Mouse (Mus musculus) C2C12 (cell line): ENCODE data around the gene Akap13. TPM values are rescaled to one million over a fixed set of nuclear protein-coding genes. Genes with fewer than 3 reads are reported as not detected.

Source experiments
- H3K27me3 ChIP-seq: one replicate; pipeline ENCODE4 v1.6.1; 2011; ENCODE audit not compliant: control insufficient read depth, insufficient read depth, insufficient read length
- H3K36me3 ChIP-seq: one replicate; pipeline ENCODE4 v1.6.1; 2011; ENCODE audit not compliant: control insufficient read depth, insufficient read depth
- H3K4me3 ChIP-seq: one replicate; pipeline ENCODE4 v1.5.1; 2011; ENCODE audit warnings: mild to moderate bottlenecking, control low read depth; ENCODE audit not compliant: poor library complexity, insufficient read depth, severe bottlenecking
- H3K79me2 ChIP-seq: one replicate; pipeline ENCODE4 v1.6.1; 2011; ENCODE audit not compliant: control insufficient read depth, insufficient read depth
- H3K79me3 ChIP-seq: one replicate; pipeline ENCODE4 v1.6.1; 2011; ENCODE audit warnings: low read depth, control low read depth
- H3ac ChIP-seq: one replicate; pipeline ENCODE3; 2011; ENCODE audit warnings: low read depth; ENCODE audit not compliant: control insufficient read depth, insufficient read length
- CEBPB ChIP-seq: IDR thresholded peaks from one replicate; pipeline ENCODE4 v1.6.1; 2011; ENCODE audit warnings: low read depth, mild to moderate bottlenecking, control low read depth, moderate library complexity
- CTCF ChIP-seq: IDR thresholded peaks from one replicate; pipeline ENCODE4 v1.5.1; 2011; ENCODE audit not compliant: control insufficient read depth, insufficient read depth, insufficient read length
- FOSL1 ChIP-seq: IDR thresholded peaks from one replicate; pipeline ENCODE4 v1.8.0; 2011; ENCODE audit warnings: mild to moderate bottlenecking, low read length; ENCODE audit not compliant: poor library complexity, insufficient read depth, severe bottlenecking
- MAX ChIP-seq: IDR thresholded peaks from one replicate; pipeline ENCODE4 v1.6.1; 2011; ENCODE audit warnings: mild to moderate bottlenecking, control low read depth
- MYOD1 ChIP-seq: IDR thresholded peaks from one replicate; pipeline ENCODE4 v1.6.1; 2011; ENCODE audit warnings: low read depth; ENCODE audit not compliant: control insufficient read depth, insufficient read length
- MYOG ChIP-seq: IDR thresholded peaks from one replicate; pipeline ENCODE4 v1.6.1; 2011; ENCODE audit not compliant: control insufficient read depth, insufficient read length; ENCODE audit errors: extremely low read depth
- USF1 ChIP-seq: IDR thresholded peaks from one replicate; pipeline ENCODE4 v1.6.1; 2011; ENCODE audit warnings: low read depth, mild to moderate bottlenecking, control low read depth, moderate library complexity
- polyA plus RNA-seq: library from polyadenylated mRNA; unstranded; fragments of >200 nt; fragmentation: generic; extraction: Trizol; gene quantifications from one replicate; pipeline ENCODE4 v1.2.1, GENCODE M21; 2012; ENCODE audit warnings: missing spikeins

Gene Akap13
- polyA plus RNA-seq, 1 experiment, result 11.1 TPM

- no peak for TF ChIP-seq MYOG
- TF ChIP-seq MAX, result no peak
- no peak for TF ChIP-seq CEBPB
- TF ChIP-seq CTCF, result no peak
- no peak for TF ChIP-seq MYOD1
- no peak for TF ChIP-seq FOSL1
- no peak for TF ChIP-seq USF1
- H3K79me3 ChIP-seq, result no peaks in the 10 kb centered on the region
- H3K79me2 ChIP-seq, result no peaks in the 10 kb centered on the region
- no peaks in the 10 kb centered on the region for H3K27me3 ChIP-seq
- H3K4me3 ChIP-seq, result no peak overlapping the region
- no peaks in the 10 kb centered on the region for H3K36me3 ChIP-seq
- no peak overlapping the region for H3ac ChIP-seq
Observed at GRCm38 (mm10) chr7:75793091-75793490, 337.8 kb downstream of the Akap13 start.

DNA sequence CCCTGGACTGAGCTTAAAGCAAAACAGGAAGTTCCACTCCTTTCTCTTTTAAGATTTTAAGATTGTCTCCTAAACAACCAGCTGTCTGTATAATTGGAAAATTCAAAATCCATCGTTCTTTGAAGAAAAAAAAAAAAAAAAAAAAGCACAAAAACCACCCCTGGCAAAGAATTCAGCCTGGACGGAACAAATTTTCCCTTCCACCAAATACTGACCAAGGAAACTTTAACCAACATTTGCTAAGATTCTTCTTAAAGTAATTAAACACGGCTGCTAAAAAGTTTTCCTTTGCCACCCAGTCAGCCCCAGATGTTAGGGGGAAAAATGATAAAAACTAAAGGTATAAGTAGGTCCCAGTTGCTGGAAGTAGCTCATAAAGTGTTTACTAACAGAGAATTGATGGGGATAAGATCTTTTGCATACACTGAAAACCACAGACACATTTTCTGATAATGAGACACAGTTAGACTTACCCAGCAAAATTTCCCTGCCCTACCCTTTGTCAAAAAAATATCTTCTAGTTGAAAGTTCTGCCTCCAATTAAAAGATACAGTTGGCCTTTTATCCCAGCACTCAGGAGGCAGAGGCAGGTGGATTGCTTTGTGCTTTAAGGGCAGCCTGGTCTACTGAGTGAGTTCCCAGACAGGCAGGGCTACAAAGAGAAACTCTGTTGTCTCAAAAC lies 338.5 kb downstream of the Akap13 start:
- Histone ChIP-seq H3K27me3 (no peaks in the 10 kb centered on the region), H3K79me2 (no peaks in the 10 kb centered on the region), H3ac (no peak overlapping the region), H3K36me3 (no peaks in the 10 kb centered on the region), H3K79me3 (no peaks in the 10 kb centered on the region), H3K4me3 (no peak overlapping the region)
- TF ChIP-seq MAX (no peak), CTCF (no peak), MYOG (no peak), USF1 (no peak), MYOD1 (no peak), CEBPB (no peak), FOSL1 (no peak)

- Histone ChIP-seq H3K79me2 (no peaks in the 10 kb centered on the region), H3K36me3 (no peaks in the 10 kb centered on the region), H3ac (no peak overlapping the region), H3K27me3 (no peaks in the 10 kb centered on the region), H3K4me3 (no peak overlapping the region), H3K79me3 (no peaks in the 10 kb centered on the region)
- no peak for TF ChIP-seq USF1
- no peak for TF ChIP-seq MYOG
- no peak for TF ChIP-seq MYOD1
- TF ChIP-seq CEBPB, result no peak
- no peak for TF ChIP-seq MAX
- TF ChIP-seq FOSL1, result no peak
- TF ChIP-seq CTCF, result no peak
Observed at GRCm38 (mm10) chr7:75795106-75795505, 339.8 kb downstream of the Akap13 start.

- peak; percentile 88 for TF ChIP-seq MYOD1
- TF ChIP-seq CEBPB, result no peak
- TF ChIP-seq MAX, result peak; percentile 58
- TF ChIP-seq CTCF, result no peak
Observed at GRCm38 (mm10) chr7:75796474-75796873, 341.1 kb downstream of the Akap13 start.

DNA sequence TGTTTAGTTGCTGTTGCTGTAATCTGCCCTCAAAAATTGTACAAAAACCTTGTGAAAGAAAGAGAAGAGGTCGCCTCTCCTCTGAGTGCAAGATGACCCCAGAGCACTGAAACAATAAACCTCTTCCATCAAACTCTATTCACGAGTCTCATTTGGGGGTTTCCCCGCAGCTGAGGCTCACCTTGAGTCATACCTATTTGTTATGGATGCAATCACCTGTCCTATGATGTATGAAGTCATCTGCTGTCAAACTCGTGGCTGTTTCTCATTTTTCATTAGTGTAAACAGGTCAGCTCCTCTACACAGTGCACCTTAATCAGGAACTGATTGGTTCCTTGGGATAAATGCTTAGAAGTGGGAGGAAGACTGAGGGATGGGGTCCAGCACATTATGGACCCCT lies 345.2 kb downstream of the Akap13 start:
- TF ChIP-seq FOSL1 (no peak), MAX (no peak), MYOD1 (no peak), USF1 (no peak), CTCF (no peak), MYOG (no peak), CEBPB (no peak)
- Histone ChIP-seq H3K79me3 (no peaks in the 10 kb centered on the region), H3K79me2 (no peaks in the 10 kb centered on the region), H3K27me3 (no peaks in the 10 kb centered on the region), H3K36me3 (no peaks in the 10 kb centered on the region), H3ac (no peak overlapping the region), H3K4me3 (no peak overlapping the region)

More at GRCm38 (mm10) chr7:75796474-75796873, 341.1 kb downstream of the Akap13 start:
- H3K36me3 ChIP-seq, result no peaks in the 10 kb centered on the region
- no peak overlapping the region for H3K4me3 ChIP-seq
- H3K79me3 ChIP-seq, result no peaks in the 10 kb centered on the region
- H3ac ChIP-seq, result peak overlapping the region; percentile 4
- no peaks in the 10 kb centered on the region for H3K79me2 ChIP-seq
- no peaks in the 10 kb centered on the region for H3K27me3 ChIP-seq

- H3K4me3 ChIP-seq, result no peak overlapping the region
- H3ac ChIP-seq, result no peak overlapping the region
- H3K27me3 ChIP-seq, result no peaks in the 10 kb centered on the region
- TF ChIP-seq FOSL1, result no peak
- no peak for TF ChIP-seq MAX
- TF ChIP-seq MYOD1, result no peak
- no peak for TF ChIP-seq MYOG
- TF ChIP-seq CEBPB, result no peak
- TF ChIP-seq CTCF, result no peak
- TF ChIP-seq USF1, result no peak
- H3K79me2 ChIP-seq, result no peaks in the 10 kb centered on the region
- no peaks in the 10 kb centered on the region for H3K79me3 ChIP-seq
- no peaks in the 10 kb centered on the region for H3K36me3 ChIP-seq
Observed at GRCm38 (mm10) chr7:75801022-75801421, 345.7 kb downstream of the Akap13 start.
